Mouse (Mus musculus): ENCODE data around the gene Pmpcb. TPM values are rescaled to one million over a fixed set of nuclear protein-coding genes. Genes with fewer than 3 reads are reported as not detected.

The Pmpcb gene
- polyA plus RNA-seq, 2 experiments = 34.2 to 47.9 TPM

GRCm38 (mm10) chr5:21787186-21788105, 50.5 kb downstream of the Pmpcb start:
- Histone ChIP-seq H3K4me1 (replicated peaks; ENCODE audit: control insufficient read depth in 2 of 2, insufficient read depth in 2 of 2, low read length in 1 of 2) (peaks cover 10 to 15% of the 10 kb centered on the region in 2 experiments), H3K27ac (peak overlapping the region; percentile 89), H3K36me3 (replicated peaks; ENCODE audit: control insufficient read depth, insufficient read depth, low read depth) (peaks cover 8% of the 10 kb centered on the region), H3K9me3 (ENCODE audit: control insufficient read depth, low read length) (no peaks in the 10 kb centered on the region), H3K27me3 (ENCODE audit: control insufficient read depth, insufficient read depth, low read length) (no peaks in the 10 kb centered on the region), H3K9ac (replicated peaks) (peak overlapping the region; percentile 92), H3K4me3 (ENCODE audit: insufficient read depth in 1 of 2, low read depth in 2 of 2, low read length in 2 of 2) (peak overlapping the region; percentile 90 to 94), H3K4me2 (ENCODE audit: low read depth) (peak overlapping the region; percentile 93)
- DNase-seq (ENCODE audit: low read depth in 3 of 3, low spot score in 3 of 3) = no peak
- TF ChIP-seq EP300 (IDR thresholded peaks at IDR 0.05; ENCODE audit: low read depth) (no peak), CTCF (IDR thresholded peaks at IDR 0.05; ENCODE audit: low read depth) (no peak)
- WGBS (ENCODE audit: insufficient replicate concordance) = 22% methylated on average over 11 of the region's 11 CpGs
- ATAC-seq (ENCODE audit: insufficient read depth) = no peak

- Histone ChIP-seq H3K4me1 (replicated peaks; ENCODE audit: control insufficient read depth in 2 of 2, insufficient read depth in 2 of 2, low read length in 1 of 2) (peaks cover 10 to 15% of the 10 kb centered on the region in 2 experiments), H3K27ac (no peak overlapping the region), H3K9ac (replicated peaks) (no peak overlapping the region), H3K27me3 (ENCODE audit: control insufficient read depth, insufficient read depth, low read length) (no peaks in the 10 kb centered on the region), H3K4me3 (ENCODE audit: insufficient read depth in 1 of 2, low read depth in 2 of 2, low read length in 2 of 2) (no peak overlapping the region), H3K4me2 (ENCODE audit: low read depth) (peak overlapping the region; percentile 3), H3K36me3 (replicated peaks; ENCODE audit: control insufficient read depth, insufficient read depth, low read depth) (peaks cover 5% of the 10 kb centered on the region), H3K9me3 (ENCODE audit: control insufficient read depth, low read length) (no peaks in the 10 kb centered on the region)
- ATAC-seq (ENCODE audit: insufficient read depth) (no peak), DNase-seq (ENCODE audit: low read depth in 3 of 3, low spot score in 3 of 3) (no peak)
- 67% methylated on average over 5 of the region's 5 CpGs for WGBS (ENCODE audit: insufficient replicate concordance)
- TF ChIP-seq EP300 (IDR thresholded peaks at IDR 0.05; ENCODE audit: low read depth) (no peak), CTCF (IDR thresholded peaks at IDR 0.05; ENCODE audit: low read depth) (no peak)
Measured at GRCm38 (mm10) chr5:21789061-21789460, 52.1 kb downstream of the Pmpcb start.

- Histone ChIP-seq H3K36me3 (replicated peaks; ENCODE audit: control insufficient read depth, insufficient read depth, low read depth) (peaks cover 22% of the 10 kb centered on the region), H3K27me3 (ENCODE audit: control insufficient read depth, insufficient read depth, low read length) (no peaks in the 10 kb centered on the region), H3K4me3 (ENCODE audit: insufficient read depth in 1 of 2, low read depth in 2 of 2, low read length in 2 of 2) (no peak overlapping the region), H3K4me1 (replicated peaks; ENCODE audit: control insufficient read depth in 2 of 2, insufficient read depth in 2 of 2, low read length in 1 of 2) (peaks cover 7 to 8% of the 10 kb centered on the region in 2 experiments), H3K9ac (replicated peaks) (no peak overlapping the region), H3K4me2 (ENCODE audit: low read depth) (no peak overlapping the region), H3K9me3 (ENCODE audit: control insufficient read depth, low read length) (no peaks in the 10 kb centered on the region), H3K27ac (no peak overlapping the region)
- ATAC-seq (ENCODE audit: insufficient read depth) = no peak
- TF ChIP-seq CTCF (IDR thresholded peaks at IDR 0.05; ENCODE audit: low read depth) = no peak
- TF ChIP-seq EP300 (IDR thresholded peaks at IDR 0.05; ENCODE audit: low read depth) = no peak
- DNase-seq (ENCODE audit: low read depth in 3 of 3, low spot score in 3 of 3) = no peak
Measured at GRCm38 (mm10) chr5:21792166-21792565, 55.2 kb downstream of the Pmpcb start.

- Histone ChIP-seq H3K9me3 (ENCODE audit: control insufficient read depth, low read length) (no peaks in the 10 kb centered on the region), H3K36me3 (replicated peaks; ENCODE audit: control insufficient read depth, insufficient read depth, low read depth) (peaks cover 47% of the 10 kb centered on the region), H3K9ac (replicated peaks) (no peak overlapping the region), H3K4me2 (ENCODE audit: low read depth) (no peak overlapping the region), H3K27ac (no peak overlapping the region), H3K4me1 (replicated peaks; ENCODE audit: control insufficient read depth in 2 of 2, insufficient read depth in 2 of 2, low read length in 1 of 2) (no peaks in the 10 kb centered on the region), H3K27me3 (ENCODE audit: control insufficient read depth, insufficient read depth, low read length) (no peaks in the 10 kb centered on the region), H3K4me3 (ENCODE audit: insufficient read depth in 1 of 2, low read depth in 2 of 2, low read length in 2 of 2) (no peak overlapping the region)
- ATAC-seq (ENCODE audit: insufficient read depth) (no peak), DNase-seq (ENCODE audit: low read depth in 3 of 3, low spot score in 3 of 3) (no peak)
- WGBS (ENCODE audit: insufficient replicate concordance) = 91% methylated on average over 9 of the region's 9 CpGs
- TF ChIP-seq EP300 (IDR thresholded peaks at IDR 0.05; ENCODE audit: low read depth) (no peak), CTCF (IDR thresholded peaks at IDR 0.05; ENCODE audit: low read depth) (no peak)
Measured at GRCm38 (mm10) chr5:21802907-21803306, 66.0 kb downstream of the Pmpcb start.

GRCm38 (mm10) chr5:21803691-21804188, 66.8 kb downstream of the Pmpcb start:
- ATAC-seq (ENCODE audit: insufficient read depth) (no peak), DNase-seq (ENCODE audit: low read depth in 3 of 3, low spot score in 3 of 3) (no peak)
- no peaks in the 10 kb centered on the region for H3K27me3 ChIP-seq (ENCODE audit: control insufficient read depth, insufficient read depth, low read length)
- no peak overlapping the region for H3K4me3 ChIP-seq (ENCODE audit: insufficient read depth in 1 of 2, low read depth in 2 of 2, low read length in 2 of 2)
- TF ChIP-seq CTCF (IDR thresholded peaks at IDR 0.05; ENCODE audit: low read depth) = no peak
- no peak for TF ChIP-seq EP300 (IDR thresholded peaks at IDR 0.05; ENCODE audit: low read depth)
- H3K9ac ChIP-seq (replicated peaks) = no peak overlapping the region
- H3K9me3 ChIP-seq (ENCODE audit: control insufficient read depth, low read length) = no peaks in the 10 kb centered on the region
- peaks cover 47% of the 10 kb centered on the region for H3K36me3 ChIP-seq (replicated peaks; ENCODE audit: control insufficient read depth, insufficient read depth, low read depth)
- H3K4me2 ChIP-seq (ENCODE audit: low read depth) = no peak overlapping the region
- WGBS (ENCODE audit: insufficient replicate concordance) = 91% methylated on average over 12 of the region's 12 CpGs
- H3K4me1 ChIP-seq (replicated peaks; ENCODE audit: control insufficient read depth in 2 of 2, insufficient read depth in 2 of 2, low read length in 1 of 2) = no peaks in the 10 kb centered on the region
- H3K27ac ChIP-seq = no peak overlapping the region
